Mouse (Mus musculus) forebrain, embryonic 11.5 days (tissue): Measurements from ENCODE around the gene Csf2rb. TPM values are rescaled to one million over a fixed set of nuclear protein-coding genes. Genes with fewer than 3 reads are reported as not detected.

Experiments used
- ATAC-seq: fragments of 200-750 bp; cut with Nextera tagmentation; replicated peaks from 2 replicates; pipeline ENCODE4 v1.8.0; 2017; ENCODE audit warnings: moderate TSS enrichment; ENCODE audit not compliant: low FRiP score
- DNase-seq: peaks from one replicate; pipeline ENCODE4 v3.0.0-alpha.2; 2017; ENCODE audit warnings: low spot score
- H3K27ac ChIP-seq: fragments of 300-500 bp; sonication (generic); 2 replicates; pipeline ENCODE4 v1.5.1; 2014; ENCODE audit warnings: low read depth, low read length
- H3K27me3 ChIP-seq: fragments of 300-500 bp; sonication (generic); 2 replicates; pipeline ENCODE4 v1.6.1; 2014; ENCODE audit warnings: mild to moderate bottlenecking, low read length, mixed read lengths; ENCODE audit not compliant: control insufficient read depth, insufficient read depth
- H3K36me3 ChIP-seq: fragments of 300-500 bp; sonication (generic); 2 replicates; pipeline ENCODE4 v1.6.1; 2014; ENCODE audit warnings: mild to moderate bottlenecking, low read length, moderate library complexity, mixed read lengths; ENCODE audit not compliant: control insufficient read depth, insufficient read depth
- H3K4me1 ChIP-seq: fragments of 300-500 bp; sonication (generic); replicated peaks from 2 replicates; pipeline ENCODE4 v1.6.1; 2014; ENCODE audit warnings: low read length, mixed read lengths; ENCODE audit not compliant: control insufficient read depth, insufficient read depth
- H3K4me2 ChIP-seq: fragments of 300-500 bp; sonication (generic); 2 replicates; pipeline ENCODE4 v1.6.1; 2014; ENCODE audit warnings: low read depth, mild to moderate bottlenecking, low read length, moderate library complexity, mixed read lengths; ENCODE audit not compliant: severe bottlenecking
- H3K4me3 ChIP-seq: fragments of 300-500 bp; sonication (generic); 2 replicates; pipeline ENCODE4 v1.5.1; 2014; ENCODE audit warnings: low read depth, low read length
- H3K9ac ChIP-seq: fragments of 300-500 bp; sonication (generic); 2 replicates; pipeline ENCODE4 v1.6.1; 2014; ENCODE audit warnings: low read length
- H3K9me3 ChIP-seq: fragments of 300-500 bp; sonication (generic); 2 replicates; pipeline ENCODE4 v1.6.1; 2016; ENCODE audit warnings: low read length, mixed read lengths; ENCODE audit not compliant: control insufficient read depth
- WGBS: fragments of 180-500 bp; shearing (Covaris S2); extraction: QIAGEN DNeasy Blood & Tissue Kit; methylation state at CpG from one replicate; pipeline ENCODE4 v1.1.7; 2014; 5-methylcytosine and 5-hydroxymethylcytosine counted together
- polyA plus RNA-seq: library from polyadenylated mRNA; unstranded; fragments of >200 nt; fragmentation: Nextera tagmentation; extraction: Ambion mirVana; gene quantifications from 2 replicates; pipeline ENCODE4 v1.2.1, GENCODE M21; 2014

The Csf2rb gene
- polyA plus RNA-seq, 1 experiment from 2014 or later: 2.2 TPM

GRCm38 (mm10) chr15:78377859-78378258 lies 52.3 kb downstream of the Csf2rb start:
- ATAC-seq (no peak), DNase-seq (no peak)
- H3K27me3 ChIP-seq: no peaks in the 10 kb centered on the region
- H3K9me3 ChIP-seq: no peaks in the 10 kb centered on the region
- no peak overlapping the region for H3K4me2 ChIP-seq
- 82% methylated on average over 10 of the region's 10 CpGs for whole genome bisulfite sequencing
- no peak overlapping the region for H3K4me3 ChIP-seq
- no peak overlapping the region for H3K9ac ChIP-seq
- no peak overlapping the region for H3K27ac ChIP-seq
- no peaks in the 10 kb centered on the region for H3K4me1 ChIP-seq
- no peaks in the 10 kb centered on the region for H3K36me3 ChIP-seq

- no peaks in the 10 kb centered on the region for H3K27me3 ChIP-seq
- no peak for ATAC-seq
- H3K36me3 ChIP-seq: no peaks in the 10 kb centered on the region
- 84% methylated on average over 10 of the region's 10 CpGs for WGBS
- no peak overlapping the region for H3K4me2 ChIP-seq
- H3K4me3 ChIP-seq: no peak overlapping the region
- no peak overlapping the region for H3K9ac ChIP-seq
- H3K9me3 ChIP-seq: no peaks in the 10 kb centered on the region
- H3K4me1 ChIP-seq: no peaks in the 10 kb centered on the region
- H3K27ac ChIP-seq: no peak overlapping the region
- DNase-seq: no peak
Measured at GRCm38 (mm10) chr15:78378556-78378955, 53.0 kb downstream of the Csf2rb start.

GRCm38 (mm10) chr15:78380208-78380607 lies 54.7 kb downstream of the Csf2rb start:
- 78% methylated on average over 2 of the region's 2 CpGs for WGBS

GRCm38 (mm10) chr15:78380741-78381140 lies 55.2 kb downstream of the Csf2rb start:
- H3K9me3 ChIP-seq: no peaks in the 10 kb centered on the region
- no peak overlapping the region for H3K9ac ChIP-seq
- no peaks in the 10 kb centered on the region for H3K4me1 ChIP-seq
- ATAC-seq (no peak), DNase-seq (no peak)
- 53% methylated on average over 4 of the region's 4 CpGs for WGBS
- no peak overlapping the region for H3K4me2 ChIP-seq
- H3K36me3 ChIP-seq: no peaks in the 10 kb centered on the region
- no peaks in the 10 kb centered on the region for H3K27me3 ChIP-seq
- no peak overlapping the region for H3K27ac ChIP-seq
- no peak overlapping the region for H3K4me3 ChIP-seq

More at GRCm38 (mm10) chr15:78380208-78380607, 54.7 kb downstream of the Csf2rb start:
- Histone ChIP-seq H3K4me3 (no peak overlapping the region), H3K36me3 (no peaks in the 10 kb centered on the region), H3K4me1 (no peaks in the 10 kb centered on the region), H3K27ac (no peak overlapping the region), H3K9ac (no peak overlapping the region), H3K4me2 (no peak overlapping the region), H3K27me3 (no peaks in the 10 kb centered on the region), H3K9me3 (no peaks in the 10 kb centered on the region)
- ATAC-seq: no peak
- DNase-seq: no peak

GRCm38 (mm10) chr15:78382115-78382514 lies 56.6 kb downstream of the Csf2rb start:
- ATAC-seq (no peak), DNase-seq (no peak)
- Histone ChIP-seq H3K27me3 (no peaks in the 10 kb centered on the region), H3K27ac (no peak overlapping the region), H3K9me3 (no peaks in the 10 kb centered on the region), H3K4me3 (no peak overlapping the region), H3K4me1 (no peaks in the 10 kb centered on the region), H3K36me3 (no peaks in the 10 kb centered on the region), H3K4me2 (no peak overlapping the region), H3K9ac (no peak overlapping the region)
- 69% methylated on average over 4 of the region's 4 CpGs for WGBS

GRCm38 (mm10) chr15:78383450-78384219 lies 58.1 kb downstream of the Csf2rb start:
- H3K4me1 ChIP-seq: no peaks in the 10 kb centered on the region
- 84% methylated on average over 11 of the region's 11 CpGs for WGBS
- no peak for ATAC-seq

GRCm38 (mm10) chr15:78384220-78385116 lies 58.9 kb downstream of the Csf2rb start:
- H3K36me3 ChIP-seq: no peaks in the 10 kb centered on the region
- H3K4me1 ChIP-seq: no peaks in the 10 kb centered on the region
- no peaks in the 10 kb centered on the region for H3K27me3 ChIP-seq
- H3K4me2 ChIP-seq: no peak overlapping the region
- no peak for ATAC-seq
- no peak overlapping the region for H3K9ac ChIP-seq
- 80% methylated on average over 7 of the region's 7 CpGs for WGBS
- H3K4me3 ChIP-seq: no peak overlapping the region
- no peak overlapping the region for H3K27ac ChIP-seq
- H3K9me3 ChIP-seq: no peaks in the 10 kb centered on the region
- no peak for DNase-seq

More at GRCm38 (mm10) chr15:78383450-78384219, 58.1 kb downstream of the Csf2rb start:
- Histone ChIP-seq H3K36me3 (no peaks in the 10 kb centered on the region), H3K27ac (no peak overlapping the region), H3K4me2 (no peak overlapping the region), H3K27me3 (no peaks in the 10 kb centered on the region), H3K4me3 (no peak overlapping the region), H3K9me3 (no peaks in the 10 kb centered on the region), H3K9ac (no peak overlapping the region)
- no peak for DNase-seq

GRCm38 (mm10) chr15:78385564-78385963 lies 60.0 kb downstream of the Csf2rb start:
- Histone ChIP-seq H3K4me2 (no peak overlapping the region), H3K9me3 (no peaks in the 10 kb centered on the region), H3K27me3 (no peaks in the 10 kb centered on the region), H3K9ac (no peak overlapping the region), H3K27ac (no peak overlapping the region), H3K36me3 (no peaks in the 10 kb centered on the region), H3K4me3 (no peak overlapping the region), H3K4me1 (no peaks in the 10 kb centered on the region)
- no peak for DNase-seq
- ATAC-seq: no peak
- WGBS: 94% methylated on average over 1 of the region's 1 CpGs
